ENCODE assay signal across 21 mouse cellular contexts in the genomic region with DNA sequence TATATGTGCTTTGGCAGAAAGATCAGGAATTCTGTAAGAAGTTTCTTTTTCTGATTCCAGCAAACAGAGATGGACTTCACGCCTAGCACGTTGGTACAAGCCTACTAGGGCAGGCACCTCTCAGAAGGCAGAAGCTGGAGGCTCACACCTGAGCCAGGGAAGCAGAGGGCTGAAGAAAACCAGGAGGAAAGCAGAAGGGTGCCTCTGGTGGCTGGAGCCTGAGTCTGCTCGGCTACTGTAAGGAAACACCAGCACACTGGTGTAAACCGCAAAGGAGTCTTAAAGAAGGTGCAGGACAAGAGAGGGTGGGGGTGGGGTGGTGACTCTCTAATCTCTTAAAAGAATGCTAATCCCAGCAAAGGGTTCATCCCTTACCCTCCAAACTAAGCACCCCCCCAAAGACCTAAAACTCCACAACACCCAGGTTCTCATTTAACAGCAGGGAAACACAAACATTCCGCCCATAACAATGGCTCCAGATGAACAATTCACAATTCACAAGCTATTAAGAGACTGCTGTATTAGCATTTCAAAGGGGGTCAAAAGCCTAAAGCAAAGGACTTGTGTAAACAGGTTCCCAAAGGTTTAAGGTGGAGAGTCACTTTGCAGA. TPM values are rescaled to one million over a fixed set of nuclear protein-coding genes. Genes with fewer than 3 reads are reported as not detected.
DNase-seq lines count a peak whose midpoint lies in the region; ATAC-seq and TF ChIP-seq lines count a peak whose summit lies in the region.
"Had no signal": no experiment of that assay in that cellular context is flagged by ENCODE, and none has a peak within 500 bp of the region (broad histone marks: within the 10 kb centered on the region; RNA-seq: fewer than 3 reads in every experiment).

No protein-coding gene starts in this region.

- peaks cover 73% of the 10 kb centered on the region for H3K36me3 ChIP-seq in heart, postnatal 0 days (replicated peaks; ENCODE audit: control insufficient read depth, insufficient read depth, low read length)
- H3K36me3 ChIP-seq in midbrain, postnatal 0 days (ENCODE audit: insufficient read depth, low read length), result peaks cover 34% of the 10 kb centered on the region
- peaks cover 42% of the 10 kb centered on the region for H3K36me3 ChIP-seq in midbrain, embryonic 16.5 days (ENCODE audit: control insufficient read depth, insufficient read depth, low read length)

- H3K4me2 ChIP-seq in heart, postnatal 0 days (ENCODE audit: low read depth, low read length), result no peak overlapping the region
- H3K4me2 ChIP-seq in midbrain, postnatal 0 days (ENCODE audit: low read depth, low read length, poor library complexity, severe bottlenecking), result no peak overlapping the region
- no peak overlapping the region for H3K4me2 ChIP-seq in midbrain, embryonic 16.5 days (ENCODE audit: low read length)
- H3K4me2 ChIP-seq: embryonic facial prominence, embryonic 12.5 days; hindbrain, embryonic 12.5 days; limb, embryonic 15.5 days; stomach, embryonic 15.5 days had no signal

- no peaks in the 10 kb centered on the region for H3K9me3 ChIP-seq in heart, postnatal 0 days (replicated peaks; ENCODE audit: control insufficient read depth, low read length)
- H3K9me3 ChIP-seq in midbrain, postnatal 0 days (ENCODE audit: low read length), result no peaks in the 10 kb centered on the region
- no peaks in the 10 kb centered on the region for H3K9me3 ChIP-seq in midbrain, embryonic 16.5 days (replicated peaks; ENCODE audit: control insufficient read depth, low read length, poor library complexity, severe bottlenecking)
- H3K9me3 ChIP-seq: embryonic facial prominence, embryonic 12.5 days; hindbrain, embryonic 12.5 days; limb, embryonic 15.5 days; stomach, embryonic 15.5 days had no signal

- no peak overlapping the region for H3K9ac ChIP-seq in heart, postnatal 0 days (replicated peaks; ENCODE audit: low read depth, low read length)
- no peak overlapping the region for H3K9ac ChIP-seq in midbrain, postnatal 0 days (replicated peaks; ENCODE audit: low read length, poor library complexity, severe bottlenecking)
- H3K9ac ChIP-seq in midbrain, embryonic 16.5 days (ENCODE audit: low read depth, low read length), result no peak overlapping the region
- H3K9ac ChIP-seq: embryonic facial prominence, embryonic 12.5 days; hindbrain, embryonic 12.5 days; limb, embryonic 15.5 days; stomach, embryonic 15.5 days had no signal

- TF ChIP-seq CTCF in heart, postnatal 0 days (IDR thresholded peaks at IDR 0.05; ENCODE audit: low read depth), result peak; percentile 8; the same call in 1 of the 2 replicates
- peak; percentile 40 for TF ChIP-seq CTCF in midbrain, postnatal 0 days (IDR thresholded peaks at IDR 0.05)
- 0 out of 2 replicates have a peak, but pooled peaks have one; percentile 4 for TF ChIP-seq CTCF in bone marrow, adult 2 months (IDR thresholded peaks at IDR 0.05; ENCODE audit: control insufficient read depth, insufficient read depth, low read length)

- no peak for TF ChIP-seq POLR2A in bone marrow, adult 2 months (IDR thresholded peaks at IDR 0.05; ENCODE audit: borderline replicate concordance, control insufficient read depth, low read depth, low read length)

- no peaks in the 10 kb centered on the region for H3K4me1 ChIP-seq in heart, postnatal 0 days (ENCODE audit: control insufficient read depth, insufficient read depth)
- no peaks in the 10 kb centered on the region for H3K4me1 ChIP-seq in midbrain, postnatal 0 days (ENCODE audit: insufficient read depth, low read length)
- no peaks in the 10 kb centered on the region for H3K4me1 ChIP-seq in midbrain, embryonic 16.5 days (ENCODE audit: control insufficient read depth, insufficient read depth, low read length)
- H3K4me1 ChIP-seq in bone marrow, adult 2 months (ENCODE audit: control insufficient read depth, insufficient read depth, low read length), result no peaks in the 10 kb centered on the region
- H3K4me1 ChIP-seq: embryonic facial prominence, embryonic 12.5 days; hindbrain, embryonic 12.5 days; limb, embryonic 15.5 days; stomach, embryonic 15.5 days had no signal

- intact Hi-C loops in heart, postnatal 36 days (cut with DNase I), result no loop called here

- ATAC-seq in heart, postnatal 0 days (ENCODE audit: insufficient read depth, low read depth), result no peak
- no peak for ATAC-seq in midbrain, postnatal 0 days (ENCODE audit: low FRiP score)
- ATAC-seq in midbrain, embryonic 16.5 days, result no peak
- ATAC-seq: forebrain, embryonic 16.5 days had no signal

- DNase-seq in heart, postnatal 0 days (ENCODE audit: low spot score), result no peak
- no peak for DNase-seq in heart, postnatal 36 days
- DNase-seq in midbrain, postnatal 0 days (ENCODE audit: low spot score), result no peak
- DNase-seq in spleen, adult 12 weeks (ENCODE audit: low spot score), result no peak
- no peak for DNase-seq in right cerebral cortex, postnatal 36 days (ENCODE audit: low spot score in 2 of 2)
- DNase-seq in kidney, adult 11 months, result no peak
- DNase-seq: adrenal gland, adult 8-10 months; cerebellum, adult 8-10 months; heart, adult 11 months; kidney, postnatal 25 days; midbrain, embryonic 14.5 days; right cerebral cortex, adult 18-20 months; spleen, adult 18-20 months had no signal

- WGBS in heart, postnatal 0 days, result 53% methylated on average over 5 of the region's 5 CpGs
- 45% methylated on average over 5 of the region's 5 CpGs for WGBS in midbrain, postnatal 0 days
- WGBS in midbrain, embryonic 16.5 days, result 43% methylated on average over 5 of the region's 5 CpGs
- 64% methylated on average over 5 of the region's 5 CpGs for WGBS in bone marrow, adult 2 months

- TF ChIP-seq EP300 in heart, postnatal 0 days (IDR thresholded peaks at IDR 0.05; ENCODE audit: low read depth), result no peak

- no peaks in the 10 kb centered on the region for H3K27me3 ChIP-seq in heart, postnatal 0 days (ENCODE audit: control insufficient read depth, insufficient read depth, low read length)
- H3K27me3 ChIP-seq in midbrain, postnatal 0 days (ENCODE audit: insufficient read depth, low read length), result no peaks in the 10 kb centered on the region
- H3K27me3 ChIP-seq in midbrain, embryonic 16.5 days (ENCODE audit: control insufficient read depth, insufficient read depth, low read depth, low read length), result no peaks in the 10 kb centered on the region
- H3K27me3 ChIP-seq: CH12.LX; embryonic facial prominence, embryonic 12.5 days; hindbrain, embryonic 12.5 days; limb, embryonic 15.5 days; stomach, embryonic 15.5 days had no signal

- no peak overlapping the region for H3K4me3 ChIP-seq in heart, postnatal 0 days (ENCODE audit: low read depth, low read length)
- H3K4me3 ChIP-seq in midbrain, postnatal 0 days (ENCODE audit: low read depth, low read length), result no peak overlapping the region
- H3K4me3 ChIP-seq in midbrain, embryonic 16.5 days (ENCODE audit: low read depth, low read length), result no peak overlapping the region
- no peak overlapping the region for H3K4me3 ChIP-seq in bone marrow, adult 2 months (replicated peaks; ENCODE audit: control insufficient read depth, low read depth, low read length)
- H3K4me3 ChIP-seq: embryonic facial prominence, embryonic 12.5 days; hindbrain, embryonic 12.5 days; limb, embryonic 15.5 days; stomach, embryonic 15.5 days had no signal

- H3K27ac ChIP-seq in heart, postnatal 0 days (ENCODE audit: low read depth), result no peak overlapping the region
- no peak overlapping the region for H3K27ac ChIP-seq in midbrain, postnatal 0 days (ENCODE audit: low read depth, low read length)
- no peak overlapping the region for H3K27ac ChIP-seq in midbrain, embryonic 16.5 days (ENCODE audit: low read length)
- no peak overlapping the region for H3K27ac ChIP-seq in bone marrow, adult 2 months (ENCODE audit: control insufficient read depth, insufficient read depth, low read depth, low read length, poor library complexity)
- H3K27ac ChIP-seq: embryonic facial prominence, embryonic 12.5 days; hindbrain, embryonic 12.5 days; limb, embryonic 15.5 days; stomach, embryonic 15.5 days had no signal

RNA-seq across cellular contexts. Expression of gene Adnp, which starts 7.0 kb away (rescaled TPM):
- 11.2 and 28.2 TPM in 2 replicates for total RNA-seq in heart, postnatal 0 days (2014; rRNA removed; ENCODE audit: low replicate concordance)
- 1.4 and 2.4 TPM in 2 replicates for polyA plus RNA-seq in heart, postnatal 0 days (2015; fragmentation: Nextera tagmentation; extraction: Ambion mirVana)
- 10 to 100 TPM; 32.6 to 33.2 TPM for total RNA-seq in heart, postnatal 36 days (2021)
- 24.9 and 56.5 TPM in 2 replicates for total RNA-seq in midbrain, postnatal 0 days (2014; rRNA removed)
- 10.3 and 15.4 TPM in 2 replicates for polyA plus RNA-seq in midbrain, postnatal 0 days (2015; fragmentation: Nextera tagmentation; extraction: Ambion mirVana)
- 2.7 and 2.8 TPM in 2 replicates for polyA plus RNA-seq in midbrain, embryonic 16.5 days (2015; fragmentation: Nextera tagmentation; extraction: Ambion mirVana)
- polyA plus RNA-seq in bone marrow, adult 2 months (2011; ENCODE audit: insufficient read depth, insufficient read length, low replicate concordance, missing spikeins), result 4.1 and 10.8 TPM in 2 replicates

RNA-seq across cellular contexts. Expression of gene Gm20716, which starts 16.3 kb away (rescaled TPM):
- 14.2 and 19.2 TPM in 2 replicates for total RNA-seq in heart, postnatal 0 days (2014; rRNA removed; ENCODE audit: low replicate concordance)
- 7.5 and 9.2 TPM in 2 replicates for polyA plus RNA-seq in heart, postnatal 0 days (2015; fragmentation: Nextera tagmentation; extraction: Ambion mirVana)
- 10 to 100 TPM; 14.3 to 16.5 TPM for total RNA-seq in heart, postnatal 36 days (2021)
- 43.2 and 47.1 TPM in 2 replicates for total RNA-seq in midbrain, postnatal 0 days (2014; rRNA removed)
- 15.7 and 16.0 TPM in 2 replicates for polyA plus RNA-seq in midbrain, postnatal 0 days (2015; fragmentation: Nextera tagmentation; extraction: Ambion mirVana)
- polyA plus RNA-seq in midbrain, embryonic 16.5 days (2015; fragmentation: Nextera tagmentation; extraction: Ambion mirVana), result 18.2 and 21.7 TPM in 2 replicates
- 18.3 and 20.2 TPM in 2 replicates for polyA plus RNA-seq in bone marrow, adult 2 months (2011; ENCODE audit: insufficient read depth, insufficient read length, low replicate concordance, missing spikeins)

RNA-seq across cellular contexts. Expression of gene Dpm1, which starts 16.5 kb away (rescaled TPM):
- total RNA-seq in heart, postnatal 0 days (2014; rRNA removed; ENCODE audit: low replicate concordance), result 108 and 163 TPM in 2 replicates
- polyA plus RNA-seq in heart, postnatal 0 days (2015; fragmentation: Nextera tagmentation; extraction: Ambion mirVana), result 141 and 151 TPM in 2 replicates
- 10 to 100 TPM; 76.0 to 92.6 TPM for total RNA-seq in heart, postnatal 36 days (2021)
- 11.4 and 30.0 TPM in 2 replicates for total RNA-seq in midbrain, postnatal 0 days (2014; rRNA removed)
- 87.9 and 97.2 TPM in 2 replicates for polyA plus RNA-seq in midbrain, postnatal 0 days (2015; fragmentation: Nextera tagmentation; extraction: Ambion mirVana)
- 80.3 and 83.4 TPM in 2 replicates for polyA plus RNA-seq in midbrain, embryonic 16.5 days (2015; fragmentation: Nextera tagmentation; extraction: Ambion mirVana)
- polyA plus RNA-seq in bone marrow, adult 2 months (2011; ENCODE audit: insufficient read depth, insufficient read length, low replicate concordance, missing spikeins), result 20.1 and 59.2 TPM in 2 replicates

RNA-seq across cellular contexts. Expression of gene Mocs3, which starts 16.5 kb away (rescaled TPM):
- total RNA-seq in heart, postnatal 0 days (2014; rRNA removed; ENCODE audit: low replicate concordance), result 6.0 and 22.2 TPM in 2 replicates
- 3.8 and 4.7 TPM in 2 replicates for polyA plus RNA-seq in heart, postnatal 0 days (2015; fragmentation: Nextera tagmentation; extraction: Ambion mirVana)
- total RNA-seq in heart, postnatal 36 days (2021), result 1 to 10 TPM; 7.9 to 8.0 TPM
- total RNA-seq in midbrain, postnatal 0 days (2014; rRNA removed), result 19.3 and 20.9 TPM in 2 replicates
- polyA plus RNA-seq in midbrain, postnatal 0 days (2015; fragmentation: Nextera tagmentation; extraction: Ambion mirVana), result 7.4 and 7.5 TPM in 2 replicates
- 7.5 and 8.5 TPM in 2 replicates for polyA plus RNA-seq in midbrain, embryonic 16.5 days (2015; fragmentation: Nextera tagmentation; extraction: Ambion mirVana)
- 1.1 and 5.1 TPM in 2 replicates for polyA plus RNA-seq in bone marrow, adult 2 months (2011; ENCODE audit: insufficient read depth, insufficient read length, low replicate concordance, missing spikeins)
